Mouse (Mus musculus) heart, embryonic 12.5 days (tissue): ENCODE measurements around the gene Lypd6. TPM values are rescaled to one million over a fixed set of nuclear protein-coding genes. Genes with fewer than 3 reads are reported as not detected.

Source experiments
- ATAC-seq: fragments of 200-750 bp; cut with Nextera tagmentation; 2 replicates; pipeline ENCODE4 v1.8.0; 2017; ENCODE audit warnings: moderate TSS enrichment, moderate library complexity; ENCODE audit not compliant: insufficient number of reproducible peaks, low FRiP score
- H3K27ac ChIP-seq: fragments of 300-500 bp; sonication (generic); 2 replicates; pipeline ENCODE4 v1.5.1; 2016; ENCODE audit warnings: mild to moderate bottlenecking, moderate library complexity; ENCODE audit not compliant: poor library complexity, severe bottlenecking
- H3K27me3 ChIP-seq: fragments of 300-500 bp; sonication (generic); replicated peaks from 2 replicates; pipeline ENCODE4 v1.6.1; 2016; ENCODE audit warnings: mild to moderate bottlenecking, moderate library complexity
- H3K36me3 ChIP-seq: fragments of 300-500 bp; sonication (generic); 2 replicates; pipeline ENCODE4 v1.6.1; 2016; ENCODE audit warnings: mild to moderate bottlenecking, moderate library complexity
- H3K4me1 ChIP-seq: fragments of 300-500 bp; sonication (generic); replicated peaks from 2 replicates; pipeline ENCODE4 v1.6.1; 2016; ENCODE audit warnings: mild to moderate bottlenecking
- H3K4me2 ChIP-seq: fragments of 300-500 bp; sonication (generic); 2 replicates; pipeline ENCODE4 v1.6.1; 2016; ENCODE audit warnings: mild to moderate bottlenecking, moderate library complexity
- H3K4me3 ChIP-seq: fragments of 300-500 bp; sonication (generic); 2 replicates; pipeline ENCODE4 v1.5.1; 2016; ENCODE audit warnings: mild to moderate bottlenecking
- H3K9ac ChIP-seq: fragments of 300-500 bp; sonication (generic); 2 replicates; pipeline ENCODE4 v1.6.1; 2016; ENCODE audit warnings: mild to moderate bottlenecking, moderate library complexity
- H3K9me3 ChIP-seq: fragments of 300-500 bp; sonication (generic); replicated peaks from 2 replicates; pipeline ENCODE4 v1.6.1; 2016; ENCODE audit warnings: mild to moderate bottlenecking, moderate library complexity
- WGBS: fragments of 180-500 bp; shearing (Covaris S2); methylation state at CpG from one replicate; pipeline ENCODE4 v1.1.7; 2016; 5-methylcytosine and 5-hydroxymethylcytosine counted together
- polyA plus RNA-seq: library from polyadenylated mRNA; unstranded; fragments of >200 nt; fragmentation: Nextera tagmentation; extraction: Ambion mirVana; gene quantifications from 2 replicates; pipeline ENCODE4 v1.2.1, GENCODE M21; 2016

The Lypd6 gene
- polyA plus RNA-seq, 1 experiment from 2014 or later = 5.4 TPM

GRCm38 (mm10) chr2:50173730-50174528 is 107.7 kb downstream of the Lypd6 start:
- no peak overlapping the region for H3K4me2 ChIP-seq
- no peaks in the 10 kb centered on the region for H3K36me3 ChIP-seq
- no peak overlapping the region for H3K27ac ChIP-seq
- H3K27me3 ChIP-seq = no peaks in the 10 kb centered on the region
- H3K4me1 ChIP-seq = peaks cover 18% of the 10 kb centered on the region
- H3K9me3 ChIP-seq = no peaks in the 10 kb centered on the region; the same call in 1 of the 2 replicates
- H3K4me3 ChIP-seq = no peak overlapping the region
- WGBS = 82% methylated on average over 12 of the region's 12 CpGs
- no peak overlapping the region for H3K9ac ChIP-seq
- no peak for ATAC-seq

DNA sequence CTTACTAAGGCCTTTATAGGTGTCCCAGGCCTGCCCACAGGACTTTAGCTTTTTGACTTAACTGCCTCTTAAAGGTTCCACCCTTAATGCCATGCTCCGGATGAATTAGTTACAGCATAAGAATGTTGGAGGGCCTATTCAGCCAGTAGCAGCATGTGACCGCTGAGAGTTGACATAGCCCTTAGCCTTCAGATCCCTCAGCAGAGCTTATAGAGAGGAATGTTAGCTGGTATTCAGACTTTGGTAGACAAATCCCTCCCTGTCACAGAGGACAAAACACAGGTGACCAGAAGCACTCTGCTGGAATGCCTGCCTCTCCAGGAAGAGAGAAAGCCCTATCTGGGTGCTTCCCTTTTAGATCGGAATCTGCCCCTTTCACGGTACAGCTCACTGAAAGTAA is 109.5 kb downstream of the Lypd6 start:
- H3K4me3 ChIP-seq = no peak overlapping the region
- peaks cover 18% of the 10 kb centered on the region for H3K4me1 ChIP-seq
- H3K27me3 ChIP-seq = no peaks in the 10 kb centered on the region
- ATAC-seq = peak; percentile 80
- no peaks in the 10 kb centered on the region for H3K36me3 ChIP-seq
- WGBS = 14% methylated on average over 4 of the region's 4 CpGs
- H3K4me2 ChIP-seq = peak overlapping the region; percentile 23; the same call in 1 of the 2 replicates
- H3K9me3 ChIP-seq = no peaks in the 10 kb centered on the region
- peak overlapping the region; percentile 86 for H3K27ac ChIP-seq
- H3K9ac ChIP-seq = no peak overlapping the region

DNA sequence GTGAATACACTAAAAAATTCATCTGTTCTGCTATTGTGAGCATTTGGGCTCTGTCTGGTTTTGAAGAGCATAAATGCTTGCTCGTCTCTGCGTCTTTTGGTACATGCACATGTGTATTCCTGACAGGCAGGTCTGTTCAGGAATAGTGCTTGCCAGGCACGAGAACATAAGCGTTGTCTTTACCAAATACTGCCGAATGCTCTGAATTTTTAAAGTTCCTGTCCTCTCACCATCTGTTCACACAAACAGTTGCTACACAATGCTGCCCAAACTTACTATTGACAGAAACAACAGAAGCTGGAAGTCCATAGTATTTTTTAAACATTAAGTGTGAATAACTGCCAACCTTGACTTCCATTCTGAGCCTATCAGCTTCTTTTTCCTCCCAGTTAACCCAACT is 112.9 kb downstream of the Lypd6 start:
- Histone ChIP-seq H3K9me3 (no peaks in the 10 kb centered on the region), H3K36me3 (no peaks in the 10 kb centered on the region), H3K27me3 (no peaks in the 10 kb centered on the region), H3K4me3 (no peak overlapping the region), H3K27ac (no peak overlapping the region), H3K4me1 (peaks cover 18% of the 10 kb centered on the region), H3K9ac (no peak overlapping the region), H3K4me2 (no peak overlapping the region)
- no peak for ATAC-seq
- 87% methylated on average over 5 of the region's 5 CpGs for WGBS

GRCm38 (mm10) chr2:50180423-50180822 is 114.2 kb downstream of the Lypd6 start:
- Histone ChIP-seq H3K4me1 (peaks cover 20% of the 10 kb centered on the region), H3K9ac (no peak overlapping the region), H3K4me2 (no peak overlapping the region), H3K27ac (no peak overlapping the region), H3K4me3 (no peak overlapping the region), H3K36me3 (no peaks in the 10 kb centered on the region), H3K9me3 (no peaks in the 10 kb centered on the region), H3K27me3 (no peaks in the 10 kb centered on the region)
- WGBS = 96% methylated on average over 3 of the region's 3 CpGs
- no peak for ATAC-seq

DNA sequence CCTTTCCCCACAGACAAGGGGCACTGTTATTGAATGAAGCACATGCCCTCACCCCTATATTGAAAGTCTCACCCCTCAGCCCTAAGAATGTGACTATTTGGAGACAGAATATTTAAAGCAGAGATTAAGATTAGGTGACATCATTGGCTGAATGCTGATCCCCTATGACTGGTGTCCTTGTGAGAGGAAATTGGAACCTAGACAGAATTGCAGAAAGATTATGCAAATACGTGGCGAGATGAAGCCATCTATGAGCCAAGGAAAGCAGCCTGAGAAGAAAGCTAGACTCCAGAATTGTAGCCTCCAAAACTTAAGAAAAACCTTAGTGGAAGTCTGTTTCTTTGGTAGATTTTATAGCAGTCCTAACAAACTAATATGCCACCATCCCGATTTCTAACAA is 115.1 kb downstream of the Lypd6 start:
- 85% methylated on average over 3 of the region's 3 CpGs for WGBS
- Histone ChIP-seq H3K9ac (no peak overlapping the region), H3K27me3 (no peaks in the 10 kb centered on the region), H3K36me3 (no peaks in the 10 kb centered on the region), H3K27ac (no peak overlapping the region), H3K4me3 (no peak overlapping the region), H3K9me3 (no peaks in the 10 kb centered on the region), H3K4me1 (peaks cover 11% of the 10 kb centered on the region), H3K4me2 (no peak overlapping the region)
- no peak for ATAC-seq

- H3K4me3 ChIP-seq = no peak overlapping the region
- no peaks in the 10 kb centered on the region for H3K9me3 ChIP-seq
- H3K36me3 ChIP-seq = no peaks in the 10 kb centered on the region; the same call in 1 of the 2 replicates
- no peak overlapping the region for H3K9ac ChIP-seq
- no peaks in the 10 kb centered on the region for H3K27me3 ChIP-seq
- no peak overlapping the region for H3K27ac ChIP-seq
- H3K4me1 ChIP-seq = peaks cover 30% of the 10 kb centered on the region
- WGBS = 29% methylated on average over 12 of the region's 12 CpGs
- ATAC-seq = no peak
- no peak overlapping the region for H3K4me2 ChIP-seq
Measured at GRCm38 (mm10) chr2:50186711-50187405, 120.6 kb downstream of the Lypd6 start.

DNA sequence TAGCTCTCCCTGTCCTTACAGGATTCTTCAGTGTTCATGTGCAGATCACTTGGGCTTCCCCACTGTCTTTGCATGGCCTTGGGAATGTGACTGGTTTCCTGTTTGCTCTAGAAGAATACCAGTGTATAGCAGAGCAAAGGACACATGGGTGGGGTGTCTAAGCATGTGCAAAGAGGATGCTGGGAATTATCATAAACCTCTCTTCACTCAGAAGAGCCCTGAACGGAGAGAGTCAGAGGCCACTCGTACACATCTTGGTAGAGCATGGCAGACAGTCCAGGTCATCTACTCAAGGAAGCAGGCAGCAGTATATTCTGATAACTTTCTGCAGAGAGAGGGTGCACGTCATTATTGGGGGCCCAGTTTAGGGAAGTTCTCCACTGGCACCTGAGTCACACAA is 122.6 kb downstream of the Lypd6 start:
- Histone ChIP-seq H3K9me3 (no peaks in the 10 kb centered on the region), H3K36me3 (no peaks in the 10 kb centered on the region; the same call in 1 of the 2 replicates), H3K4me2 (no peak overlapping the region), H3K4me3 (no peak overlapping the region), H3K27me3 (no peaks in the 10 kb centered on the region), H3K4me1 (peaks cover 30% of the 10 kb centered on the region), H3K27ac (no peak overlapping the region), H3K9ac (no peak overlapping the region)
- ATAC-seq = no peak
- WGBS = 54% methylated on average over 3 of the region's 3 CpGs

DNA sequence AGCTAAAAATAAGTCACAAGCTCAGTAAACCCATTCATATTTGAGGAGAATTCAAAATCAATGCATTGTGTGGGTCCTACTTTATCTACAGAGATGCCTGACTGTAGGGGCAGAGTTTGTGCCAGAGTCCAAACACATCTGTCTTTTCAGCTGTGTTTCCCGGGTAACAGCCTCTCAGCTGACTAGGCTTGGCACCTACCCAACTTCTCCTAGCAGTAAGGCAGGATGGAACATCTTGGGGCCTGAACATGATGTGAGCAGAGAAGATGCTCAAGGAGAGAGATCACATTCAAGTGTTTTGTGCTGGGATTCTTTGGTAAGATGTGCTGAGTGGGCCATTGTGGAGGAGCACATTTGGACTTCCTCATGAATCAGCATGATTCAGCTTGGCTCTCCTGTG is 130.5 kb downstream of the Lypd6 start:
- no peak overlapping the region for H3K4me2 ChIP-seq

DNA sequence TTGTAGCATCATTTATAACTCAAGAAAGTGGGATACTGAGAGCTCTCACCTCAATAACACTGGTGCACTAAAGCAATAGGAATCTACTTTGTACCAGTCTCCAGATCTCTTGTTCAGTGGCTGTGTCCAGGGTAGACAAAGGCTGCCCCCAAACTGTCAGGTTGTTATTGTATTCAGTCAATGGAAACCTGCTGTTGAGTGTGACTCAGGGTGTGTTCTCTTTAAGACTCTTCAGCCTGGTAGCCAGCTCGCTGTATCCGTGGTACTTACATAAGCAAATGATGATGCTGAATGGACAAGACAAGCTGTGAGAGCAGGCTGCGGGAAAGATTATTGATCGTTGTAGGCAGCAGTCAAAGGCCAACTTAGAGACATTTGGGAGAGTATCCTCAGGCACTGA is 131.6 kb downstream of the Lypd6 start:
- Histone ChIP-seq H3K27ac (no peak overlapping the region), H3K4me3 (no peak overlapping the region), H3K36me3 (no peaks in the 10 kb centered on the region), H3K27me3 (no peaks in the 10 kb centered on the region), H3K4me2 (no peak overlapping the region), H3K9ac (no peak overlapping the region), H3K4me1 (peaks cover 23% of the 10 kb centered on the region), H3K9me3 (no peaks in the 10 kb centered on the region)
- WGBS = 84% methylated on average over 4 of the region's 4 CpGs
- ATAC-seq = no peak

More for the DNA sequence above, 130.5 kb downstream of the Lypd6 start:
- ATAC-seq = no peak
- H3K9ac ChIP-seq = no peak overlapping the region
- H3K36me3 ChIP-seq = no peaks in the 10 kb centered on the region
- H3K27ac ChIP-seq = no peak overlapping the region
- no peak overlapping the region for H3K4me3 ChIP-seq
- WGBS = 61% methylated on average over 1 of the region's 1 CpGs
- no peaks in the 10 kb centered on the region for H3K9me3 ChIP-seq
- peaks cover 13% of the 10 kb centered on the region for H3K4me1 ChIP-seq
- H3K27me3 ChIP-seq = no peaks in the 10 kb centered on the region

DNA sequence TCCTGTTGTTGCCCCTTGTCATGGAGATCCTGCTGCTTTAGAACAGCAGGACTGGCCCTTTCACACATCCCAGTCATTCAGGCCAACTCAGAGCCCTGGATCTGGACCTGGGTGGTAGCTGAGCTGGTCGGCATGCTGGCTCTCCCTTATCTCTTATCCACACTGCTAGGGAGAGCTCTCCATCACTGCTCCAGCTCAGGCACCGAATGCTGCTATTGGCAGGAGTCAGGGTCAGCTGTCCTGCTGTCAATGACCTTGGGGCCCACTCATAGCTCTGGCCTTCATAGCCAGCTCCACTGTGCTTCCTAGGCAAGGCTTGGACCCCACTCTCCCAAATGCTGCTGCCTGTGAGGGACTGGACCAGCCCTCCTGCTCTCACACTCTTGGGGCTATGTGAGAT is 134.3 kb downstream of the Lypd6 start:
- WGBS = 2% methylated on average over 2 of the region's 2 CpGs
- Histone ChIP-seq H3K4me3 (no peak overlapping the region), H3K4me2 (no peak overlapping the region), H3K27me3 (no peaks in the 10 kb centered on the region), H3K4me1 (peaks cover 23% of the 10 kb centered on the region), H3K27ac (peak overlapping the region; percentile 5; the same call in 1 of the 2 replicates), H3K9ac (no peak overlapping the region), H3K9me3 (no peaks in the 10 kb centered on the region), H3K36me3 (no peaks in the 10 kb centered on the region)
- ATAC-seq = peak; percentile 61; the same call in 1 of the 2 replicates

DNA sequence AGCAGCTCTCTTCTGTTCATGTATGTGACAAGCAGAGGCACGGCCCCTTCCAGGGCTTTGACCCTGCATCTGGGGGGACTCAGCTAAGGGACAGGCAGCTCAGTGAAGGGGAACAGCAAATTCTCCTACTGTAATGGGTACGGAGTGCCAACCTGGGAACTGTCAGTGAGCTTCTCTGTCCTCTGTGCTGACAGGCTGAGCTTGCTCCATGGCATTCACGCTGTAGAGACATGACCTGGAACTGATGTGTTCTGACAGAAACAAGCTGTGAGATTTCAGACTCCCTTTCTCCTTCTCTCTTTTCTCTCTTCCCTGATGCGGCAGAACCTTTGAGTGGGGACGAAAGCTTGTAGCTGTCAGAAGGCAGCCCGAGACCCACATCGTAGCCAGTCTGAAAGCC is 154.3 kb downstream of the Lypd6 start:
- no peak overlapping the region for H3K27ac ChIP-seq
- no peak overlapping the region for H3K4me3 ChIP-seq
- H3K4me1 ChIP-seq = peaks cover 10% of the 10 kb centered on the region; the same call in 1 of the 2 replicates
- no peak overlapping the region for H3K9ac ChIP-seq
- peak overlapping the region; percentile 16; the same call in 1 of the 2 replicates for H3K4me2 ChIP-seq
- H3K27me3 ChIP-seq = no peaks in the 10 kb centered on the region
- no peaks in the 10 kb centered on the region for H3K9me3 ChIP-seq
- H3K36me3 ChIP-seq = no peaks in the 10 kb centered on the region
- WGBS = 48% methylated on average over 7 of the region's 7 CpGs
- no peak for ATAC-seq
